Mouse (Mus musculus) adipose tissue, adult 10 weeks (tissue): ENCODE measurements around the gene Zup1. TPM values are rescaled to one million over a fixed set of nuclear protein-coding genes. Genes with fewer than 3 reads are reported as not detected.

Experiments
- polyA plus RNA-seq: library from polyadenylated mRNA; stranded (reverse); fragments of 350-450 nt; fragmentation: Illumina TruSeq; extraction: RNeasy Lipid Tissue Mini Kit (QIAGEN cat#74804); gene quantifications from one replicate; pipeline ENCODE4 v1.2.3, GENCODE M21; 2014; ENCODE audit warnings: low read depth, low replicate concordance

Zup1 gene
- 10.2 TPM for polyA plus RNA-seq

GRCm38 (mm10) chr10:33950803-33951583, at the start of gene Zup1:
Zup1 (minus strand) TSS chr10:33951269.

GRCm38 (mm10) chr10:33904530-33905481, 46.3 kb downstream of the Zup1 start, which contains the start of gene Rsph4a:
Rsph4a (plus strand) TSS chr10:33905111.

Other genes starting within 250 kb of the Zup1 start
- not detected for gene Sult3a2, start 164.6 kb downstream of the Zup1 start, polyA plus RNA-seq
- gene Sult3a1, start 93.5 kb downstream of the Zup1 start, polyA plus RNA-seq: not detected
- gene Rsph4a, start 46.2 kb downstream of the Zup1 start, polyA plus RNA-seq: 3.5 TPM
- 61.1 TPM for gene Rwdd1, start 68.4 kb upstream of the Zup1 start, polyA plus RNA-seq
- not detected for gene Trappc3l, start 86.3 kb upstream of the Zup1 start, polyA plus RNA-seq
- gene Calhm4, start 93.0 kb upstream of the Zup1 start, polyA plus RNA-seq: not detected
- 0.53 TPM for gene Calhm5, start 145.2 kb upstream of the Zup1 start, polyA plus RNA-seq
- 2.3 TPM for gene Calhm6, start 176.7 kb upstream of the Zup1 start, polyA plus RNA-seq